Mouse (Mus musculus) CD4-positive, CD25-positive, alpha-beta regulatory T cell, adult 9 weeks (primary cell): ENCODE measurements around the gene Hrnr. TPM values are rescaled to one million over a fixed set of nuclear protein-coding genes. Genes with fewer than 3 reads are reported as not detected.

Experiments used
- polyA plus RNA-seq: library from polyadenylated mRNA; unstranded; fragments of 100-300 nt; shearing (Covaris generic); gene quantifications from one replicate; pipeline ENCODE4 v1.2.1, GENCODE M21; 2017

Hrnr gene
- not detected for polyA plus RNA-seq

DNA sequence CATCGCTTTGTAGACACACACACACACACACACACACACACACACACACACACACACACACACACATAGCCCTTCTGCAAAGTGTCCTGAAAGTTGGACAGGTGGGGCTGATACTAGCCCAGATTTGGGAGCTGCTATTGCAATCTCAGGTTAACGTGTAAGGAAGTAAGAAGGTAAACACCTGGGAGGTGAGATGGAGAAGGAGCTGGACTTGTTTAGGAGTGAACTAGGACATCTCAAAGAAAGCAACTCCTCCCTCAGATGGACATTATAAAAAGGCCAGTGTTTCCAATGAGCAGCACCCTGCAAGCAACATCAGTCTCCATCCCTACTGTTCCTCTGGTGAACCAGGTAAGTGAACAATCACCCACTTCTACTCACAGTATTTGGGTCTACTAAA is at the start of gene Hrnr:
Gene Hrnr, plus strand, starts transcription at position 301 of the 400 bp plus-strand sequence.

DNA sequence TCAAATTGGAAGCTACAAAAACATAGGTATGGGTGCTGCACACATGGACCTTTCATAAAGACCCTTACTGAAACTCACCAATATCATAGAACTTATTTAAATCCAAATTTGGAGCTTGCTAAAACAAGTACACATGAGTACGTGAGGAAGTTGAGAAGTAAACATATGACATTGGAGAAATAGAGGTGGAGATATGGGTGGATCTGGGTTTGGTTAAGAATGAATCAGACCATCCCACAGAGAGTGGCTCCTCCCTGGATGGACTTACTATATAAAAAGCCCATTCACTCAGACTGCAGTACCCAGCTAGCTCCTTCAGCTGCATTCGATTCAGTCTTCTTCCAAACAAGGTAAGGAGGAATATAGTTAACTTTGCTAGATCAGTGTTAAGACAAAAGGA is 46.3 kb upstream of the Hrnr start, which contains the start of gene Flg:
Gene Flg, plus strand, starts transcription at position 301 of the 400 bp plus-strand sequence.

Other genes starting within 250 kb of the Hrnr start
- not detected for gene Crnn, start 175.0 kb upstream of the Hrnr start, polyA plus RNA-seq
- not detected for gene Flg2, start 122.5 kb upstream of the Hrnr start, polyA plus RNA-seq
- gene Flg, start 46.2 kb upstream of the Hrnr start, polyA plus RNA-seq, result not detected
- not detected for gene Rptn, start 74.0 kb downstream of the Hrnr start, polyA plus RNA-seq
- 0.05 TPM for gene Tchh, start 122.6 kb downstream of the Hrnr start, polyA plus RNA-seq
- not detected for gene Tchhl1, start 149.0 kb downstream of the Hrnr start, polyA plus RNA-seq
- 715 TPM for gene S100a11, start 200.7 kb downstream of the Hrnr start, polyA plus RNA-seq
- gene S100a10, start 235.3 kb downstream of the Hrnr start, polyA plus RNA-seq, result 1,126 TPM